Mouse (Mus musculus) G1E (cell line): ENCODE results near the gene Tecpr2. TPM values are rescaled to one million over a fixed set of nuclear protein-coding genes. Genes with fewer than 3 reads are reported as not detected.

Experiments used
- ATAC-seq: 2 replicates; pipeline ENCODE4 v1.8.0; 2016; ENCODE audit warnings: mild to moderate bottlenecking; ENCODE audit not compliant: insufficient number of reproducible peaks, poor library complexity, low FRiP score, severe bottlenecking; ENCODE audit errors: extremely low read depth
- DNase-seq: peaks from one replicate; pipeline ENCODE4 v3.0.0; 2012; ENCODE audit warnings: low spot score
- H3K27me3 ChIP-seq: 2 replicates; pipeline ENCODE4 v1.6.1; 2012; ENCODE audit warnings: mild to moderate bottlenecking, low read length, inconsistent platforms; ENCODE audit not compliant: insufficient read depth
- H3K36me3 ChIP-seq: replicated peaks from 2 replicates; pipeline ENCODE3; 2012; ENCODE audit warnings: mild to moderate bottlenecking, inconsistent platforms
- H3K4me1 ChIP-seq: 2 replicates; pipeline ENCODE4 v1.6.1; 2012; ENCODE audit warnings: low read depth, low read length, inconsistent platforms, mixed read lengths; ENCODE audit not compliant: insufficient read depth
- H3K4me3 ChIP-seq: 2 replicates; pipeline ENCODE4 v1.5.1; 2012; ENCODE audit warnings: low read depth, mild to moderate bottlenecking, inconsistent platforms, low read length, moderate library complexity, mixed read lengths
- H3K9me3 ChIP-seq: replicated peaks from 2 replicates; pipeline ENCODE4 v1.6.1; 2012; ENCODE audit warnings: inconsistent platforms
- CTCF ChIP-seq: IDR thresholded peaks from 2 replicates; pipeline ENCODE4 v1.5.1; 2012; ENCODE audit warnings: low read depth, low read length, inconsistent platforms, mixed read lengths
- GATA1 ChIP-seq: IDR thresholded peaks from 2 replicates; pipeline ENCODE4 v1.6.1; 2012; ENCODE audit warnings: borderline replicate concordance, low read length, inconsistent platforms, mixed read lengths
- GATA2 ChIP-seq: IDR thresholded peaks from 2 replicates; pipeline ENCODE4 v1.6.1; 2012; ENCODE audit warnings: low read depth, low read length, inconsistent platforms, borderline replicate concordance
- POLR2AphosphoS5 ChIP-seq: IDR thresholded peaks from 2 replicates; pipeline ENCODE4 v1.6.1; 2012; ENCODE audit warnings: low read depth, low read length, inconsistent platforms; ENCODE audit not compliant: insufficient replicate concordance
- TAL1 ChIP-seq: conservative IDR thresholded peaks from 2 replicates; pipeline ENCODE4 v1.6.1; 2012; ENCODE audit warnings: low read depth, low read length, inconsistent platforms, mixed read lengths
- polyA plus RNA-seq: library from polyadenylated mRNA; stranded (reverse); fragments of >175 nt; gene quantifications from 2 replicates; pipeline ENCODE4 v1.2.3, GENCODE M21; 2012
- total RNA-seq, 2 experiments: library from RNA; stranded (forward) in 1 of 2; stranded (reverse) in 1 of 2; fragments of 200-1000 nt in 1 of 2; fragments of >200 nt in 1 of 2; fragmentation: Nextera tagmentation in 1 of 2; gene quantifications; 2 replicates each; pipeline ENCODE4 v1.2.3; 2014 to 2017

The Tecpr2 gene
- total and polyA plus RNA-seq, 3 experiments: 5.6 to 13.9 (median 8.7) TPM

- Histone ChIP-seq H3K9me3 (peaks cover 11% of the 10 kb centered on the region), H3K4me3 (no peak overlapping the region; the same call in 1 of the 2 replicates), H3K27me3 (peaks cover 5% of the 10 kb centered on the region; the same call in 1 of the 2 replicates), H3K36me3 (peaks cover 76% of the 10 kb centered on the region), H3K4me1 (peaks cover 73% of the 10 kb centered on the region)
- DNase-seq (no peak), ATAC-seq (no peak)
- TF ChIP-seq GATA2: no peak
- no peak for TF ChIP-seq TAL1
- TF ChIP-seq GATA1: no peak
- no peak for TF ChIP-seq CTCF
- TF ChIP-seq POLR2AphosphoS5: no peak
These were observed 85.7 kb downstream of the Tecpr2 start for GRCm38 (mm10) chr12:110974726-110975125.

- DNase-seq (no peak), ATAC-seq (no peak)
- Histone ChIP-seq H3K4me1 (peaks cover 78% of the 10 kb centered on the region), H3K4me3 (peak overlapping the region; percentile 34; the same call in 1 of the 2 replicates), H3K27me3 (peaks cover 5% of the 10 kb centered on the region; the same call in 1 of the 2 replicates), H3K36me3 (peaks cover 69% of the 10 kb centered on the region), H3K9me3 (peaks cover 11% of the 10 kb centered on the region)
- TF ChIP-seq CTCF: no peak
- no peak for TF ChIP-seq TAL1
- no peak for TF ChIP-seq GATA1
- no peak for TF ChIP-seq POLR2AphosphoS5
- TF ChIP-seq GATA2: no peak
These were observed 86.3 kb downstream of the Tecpr2 start for GRCm38 (mm10) chr12:110975385-110975784.

GRCm38 (mm10) chr12:110975838-110976468 lies 86.9 kb downstream of the Tecpr2 start:
- DNase-seq (no peak), ATAC-seq (no peak)
- Histone ChIP-seq H3K36me3 (peaks cover 63% of the 10 kb centered on the region), H3K4me1 (peaks cover 78% of the 10 kb centered on the region), H3K27me3 (peaks cover 5% of the 10 kb centered on the region; the same call in 1 of the 2 replicates), H3K4me3 (peak overlapping the region; percentile 1; the same call in 1 of the 2 replicates), H3K9me3 (peaks cover 11% of the 10 kb centered on the region)
- TF ChIP-seq TAL1 (no peak), CTCF (no peak), GATA2 (no peak), GATA1 (no peak), POLR2AphosphoS5 (no peak)

- Histone ChIP-seq H3K4me3 (peak overlapping the region; percentile 46), H3K9me3 (peaks cover 11% of the 10 kb centered on the region), H3K4me1 (peaks cover 76% of the 10 kb centered on the region), H3K27me3 (peaks cover 5% of the 10 kb centered on the region; the same call in 1 of the 2 replicates), H3K36me3 (peaks cover 60% of the 10 kb centered on the region)
- no peak for TF ChIP-seq POLR2AphosphoS5
- TF ChIP-seq CTCF: no peak
- no peak for TF ChIP-seq GATA1
- DNase-seq (no peak), ATAC-seq (no peak)
These were observed 87.7 kb downstream of the Tecpr2 start for GRCm38 (mm10) chr12:110976589-110977344.

- Histone ChIP-seq H3K4me1 (peaks cover 73% of the 10 kb centered on the region), H3K36me3 (peaks cover 56% of the 10 kb centered on the region), H3K27me3 (peaks cover 5% of the 10 kb centered on the region; the same call in 1 of the 2 replicates), H3K4me3 (peak overlapping the region; percentile 46), H3K9me3 (peaks cover 11% of the 10 kb centered on the region)
- ATAC-seq (no peak), DNase-seq (no peak)
- TF ChIP-seq TAL1 (no peak), POLR2AphosphoS5 (no peak), GATA1 (no peak), CTCF (no peak), GATA2 (no peak)
These were observed 88.3 kb downstream of the Tecpr2 start for GRCm38 (mm10) chr12:110977345-110977733.

- H3K9me3 ChIP-seq: peaks cover 11% of the 10 kb centered on the region
- H3K4me3 ChIP-seq: peak overlapping the region; percentile 77
- TF ChIP-seq GATA1 (no peak), CTCF (no peak)
- ATAC-seq: no peak
- peaks cover 69% of the 10 kb centered on the region for H3K4me1 ChIP-seq
- no peak for DNase-seq
- H3K27me3 ChIP-seq: peaks cover 6% of the 10 kb centered on the region; the same call in 1 of the 2 replicates
- peaks cover 50% of the 10 kb centered on the region for H3K36me3 ChIP-seq
These were observed 89.0 kb downstream of the Tecpr2 start for GRCm38 (mm10) chr12:110977896-110978606.
